In the genomic region with DNA sequence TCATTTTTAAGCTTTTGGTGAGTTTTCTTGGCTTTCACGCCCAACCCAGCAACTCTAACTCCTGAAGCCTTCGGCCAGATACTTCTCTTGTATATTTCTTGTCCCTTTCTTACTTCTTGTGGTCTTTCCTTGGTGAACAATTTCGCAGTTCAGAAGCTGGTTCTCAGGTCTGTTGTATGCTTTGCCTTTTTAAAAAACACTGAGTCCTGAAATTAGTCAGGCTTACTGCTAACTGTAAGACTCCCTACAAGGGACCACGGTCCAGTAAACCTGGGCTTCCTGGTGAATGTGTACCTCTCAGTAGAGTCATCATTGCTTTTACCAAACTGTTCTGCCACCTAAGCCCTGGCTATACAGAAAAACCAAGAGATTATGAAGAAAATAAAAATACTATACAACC, we compare ENCODE assay signal across 18 mouse cellular contexts.
DNase-seq lines count a peak whose midpoint lies in the region; ATAC-seq and TF ChIP-seq lines count a peak whose summit lies in the region.
"Had no signal": no experiment of that assay in that cellular context is flagged by ENCODE, and none has a peak within 500 bp of the region (broad histone marks: within the 10 kb centered on the region; RNA-seq: fewer than 3 reads in every experiment).

No protein-coding gene starts in this region.

- peak; percentile 35 for DNase-seq in CH12.LX (ENCODE audit: extremely low read depth)
- DNase-seq: adrenal gland, adult 2 months; adrenal gland, adult 8-10 months; adrenal gland, postnatal 10 days; adrenal gland, postnatal 14 days; adrenal gland, postnatal 25 days; adrenal gland, postnatal 36 days; B cell, adult 2 months; cerebellum, adult 11 months; cerebellum, adult 11-12 months; cerebellum, adult 18-20 months; cerebellum, adult 2 months; cerebellum, adult 8-10 months had no signal

- no peaks in the 10 kb centered on the region for H3K79me2 ChIP-seq in CH12.LX (replicated peaks; ENCODE audit: control insufficient read depth, extremely low read depth, insufficient read depth, poor library complexity, severe bottlenecking)

- peak; percentile 47; the same call in 1 of the 2 replicates for TF ChIP-seq EP300 in CH12.LX (IDR thresholded peaks at IDR 0.05; ENCODE audit: low read length)

- no peak overlapping the region for H3K4me3 ChIP-seq in CH12.LX (replicated peaks in 1 of 3; ENCODE audit: low read depth in 2 of 3, low read length in 2 of 3, poor library complexity in 1 of 3)
- H3K4me3 ChIP-seq in heart, embryonic 12.5 days, result no peak overlapping the region

- no peak for TF ChIP-seq RAD21 in CH12.LX (IDR thresholded peaks at IDR 0.05; ENCODE audit: low read depth, low read length)

- H3K36me3 ChIP-seq in CH12.LX (replicated peaks in 1 of 2; ENCODE audit: control insufficient read depth in 1 of 2, insufficient read depth in 1 of 2, low read length in 1 of 2), result no peaks in the 10 kb centered on the region
- H3K36me3 ChIP-seq in heart, embryonic 12.5 days, result no peaks in the 10 kb centered on the region
- H3K36me3 ChIP-seq: G1E had no signal

- H3K4me2 ChIP-seq in CH12.LX (ENCODE audit: insufficient read depth, low read depth, poor library complexity, severe bottlenecking), result no peak overlapping the region
- no peak overlapping the region for H3K4me2 ChIP-seq in heart, embryonic 12.5 days

- TF ChIP-seq POLR2A in CH12.LX (IDR thresholded peaks at IDR 0.05; ENCODE audit: low read depth, low read length), result no peak

- dilution Hi-C loops in CH12.LX (cut with MboI; ENCODE audit: extremely low pct_ligation_motif_present, extremely low pct_unique_long_range_greater_than_20kb, low sequenced_read_pairs), result no loop called here

- peaks cover 0 to 11% of the 10 kb centered on the region in 2 experiments; a peak in 1 of 4 replicates for H3K4me1 ChIP-seq in CH12.LX (ENCODE audit: control insufficient read depth in 1 of 2, insufficient read depth in 2 of 2)
- H3K4me1 ChIP-seq in heart, embryonic 12.5 days (replicated peaks), result peaks cover 5% of the 10 kb centered on the region

- H3K27ac ChIP-seq in CH12.LX (ENCODE audit: insufficient read depth, low read depth), result no peak overlapping the region
- H3K27ac ChIP-seq in heart, embryonic 12.5 days (ENCODE audit: poor library complexity, severe bottlenecking), result no peak overlapping the region

- H3K27me3 ChIP-seq in CH12.LX (replicated peaks), result no peaks in the 10 kb centered on the region
- H3K27me3 ChIP-seq in heart, embryonic 12.5 days (replicated peaks), result no peaks in the 10 kb centered on the region
- H3K27me3 ChIP-seq: Patski had no signal

- 78% methylated on average over 4 of the region's 4 CpGs for WGBS in heart, embryonic 12.5 days

- TF ChIP-seq CTCF in CH12.LX (conservative IDR thresholded peaks at IDR 0.05 in 1 of 2, IDR thresholded peaks at IDR 0.05 in 1 of 2; ENCODE audit: low read depth in 2 of 2, low read length in 2 of 2), result no peak

- no peak overlapping the region for H3K9ac ChIP-seq in CH12.LX (ENCODE audit: insufficient read depth, low read depth)
- H3K9ac ChIP-seq in heart, embryonic 12.5 days, result no peak overlapping the region

- in situ Hi-C loops in CH12.LX (cut with MboI; ENCODE audit: low pct_ligation_motif_present, low pct_unique_long_range_greater_than_20kb, low sequenced_read_pairs), result no loop called here

- H3K9me3 ChIP-seq in CH12.LX (replicated peaks; ENCODE audit: low read length), result no peaks in the 10 kb centered on the region
- no peaks in the 10 kb centered on the region for H3K9me3 ChIP-seq in heart, embryonic 12.5 days (replicated peaks)
- H3K9me3 ChIP-seq: G1E had no signal

- ATAC-seq in heart, embryonic 12.5 days (ENCODE audit: insufficient number of reproducible peaks, low FRiP score), result no peak
- ATAC-seq: activated CD4-positive, CD25-positive, alpha-beta regulatory T cell, adult 4 months; CD4-positive, CD25-positive, alpha-beta regulatory T cell, adult 4 months; Patski had no signal

TF ChIP-seq in CH12.LX, 34 proteins besides CTCF, POLR2A, EP300 and RAD21:
- no peak for TF ChIP-seq MXI1 (IDR thresholded peaks at IDR 0.05; ENCODE audit: low read depth, low read length)
- no peak for TF ChIP-seq UBTF (IDR thresholded peaks at IDR 0.05; ENCODE audit: low read depth, low read length)
- TF ChIP-seq MAFK (IDR thresholded peaks at IDR 0.05; ENCODE audit: insufficient replicate concordance, low read length), result no peak
- TF ChIP-seq MYC (IDR thresholded peaks at IDR 0.05; ENCODE audit: low read depth, low read length), result no peak
- no peak for TF ChIP-seq CHD2 (IDR thresholded peaks at IDR 0.05; ENCODE audit: low read length)
- no peak for TF ChIP-seq ZKSCAN1 (IDR thresholded peaks at IDR 0.05; ENCODE audit: borderline replicate concordance, low read depth, low read length)
- no peak for TF ChIP-seq HCFC1 (IDR thresholded peaks at IDR 0.05; ENCODE audit: low read depth, low read length)
- no peak for TF ChIP-seq GABPA (IDR thresholded peaks at IDR 0.05; ENCODE audit: insufficient replicate concordance, low read depth, low read length)
- 0 out of 2 replicates have a peak, but pooled peaks have one; percentile 13 for TF ChIP-seq JUN (IDR thresholded peaks at IDR 0.05; ENCODE audit: insufficient read depth, low read depth, low read length)
- no peak for TF ChIP-seq ETS1 (conservative IDR thresholded peaks at IDR 0.05; ENCODE audit: low read depth, low read length)
- no peak for TF ChIP-seq BHLHE40 (IDR thresholded peaks at IDR 0.05; ENCODE audit: low read depth, low read length)
- TF ChIP-seq SIN3A (IDR thresholded peaks at IDR 0.05; ENCODE audit: low read length), result no peak
- TF ChIP-seq KAT2A (IDR thresholded peaks at IDR 0.05; ENCODE audit: insufficient replicate concordance, low read length), result no peak
- TF ChIP-seq ZC3H11A (IDR thresholded peaks at IDR 0.05; ENCODE audit: low read depth, low read length), result no peak
- TF ChIP-seq TCF12 (IDR thresholded peaks at IDR 0.05; ENCODE audit: low read depth, low read length), result no peak
- TF ChIP-seq USF2 (conservative IDR thresholded peaks at IDR 0.05; ENCODE audit: low read depth, low read length), result no peak
- TF ChIP-seq ZMIZ1 (IDR thresholded peaks at IDR 0.05; ENCODE audit: low read depth, low read length), result no peak
- no peak for TF ChIP-seq ELF1 (IDR thresholded peaks at IDR 0.05; ENCODE audit: low read depth, low read length)
- no peak for TF ChIP-seq CHD1 (IDR thresholded peaks at IDR 0.05; ENCODE audit: low read depth, low read length)
- no peak for TF ChIP-seq NELFE (IDR thresholded peaks at IDR 0.05; ENCODE audit: low read depth, low read length)
- no peak for TF ChIP-seq MEF2A (IDR thresholded peaks at IDR 0.05; ENCODE audit: borderline replicate concordance, low read depth, low read length)
- no peak for TF ChIP-seq MAZ (IDR thresholded peaks at IDR 0.05; ENCODE audit: low read depth, low read length)
- no peak for TF ChIP-seq NRF1 (IDR thresholded peaks at IDR 0.05; ENCODE audit: low read depth, low read length)
- TF ChIP-seq SMC3 (IDR thresholded peaks at IDR 0.05; ENCODE audit: low read depth, low read length), result no peak
- TF ChIP-seq TBP (conservative IDR thresholded peaks at IDR 0.05; ENCODE audit: low read depth, low read length), result no peak
- no peak for TF ChIP-seq POLR2AphosphoS2 (IDR thresholded peaks at IDR 0.05; ENCODE audit: low read depth, low read length)
- no peak for TF ChIP-seq MAX (IDR thresholded peaks at IDR 0.05; ENCODE audit: low read length)
- TF ChIP-seq RCOR1 (conservative IDR thresholded peaks at IDR 0.05; ENCODE audit: low read depth, low read length), result no peak
- peak; percentile 63 for TF ChIP-seq JUND (conservative IDR thresholded peaks at IDR 0.05; ENCODE audit: low read depth, low read length)
- TF ChIP-seq IRF4 (IDR thresholded peaks at IDR 0.05; ENCODE audit: low read depth, low read length), result peak; percentile 59
- TF ChIP-seq E2F4 (IDR thresholded peaks at IDR 0.05; ENCODE audit: insufficient replicate concordance, low read depth, low read length), result no peak
- 0 out of 2 replicates have a peak, but pooled peaks have one; percentile 17 for TF ChIP-seq ZNF384 (IDR thresholded peaks at IDR 0.05; ENCODE audit: low read depth, low read length)
- no peak for TF ChIP-seq PAX5 (IDR thresholded peaks at IDR 0.05; ENCODE audit: low read length)
- no peak for TF ChIP-seq USF1 (IDR thresholded peaks at IDR 0.05; ENCODE audit: low read depth, low read length)
TF ChIP-seq in CH12.LX: peak in this region for 4.
